Mouse (Mus musculus): ENCODE measurements around the gene Mcidas.

Mcidas gene

DNA sequence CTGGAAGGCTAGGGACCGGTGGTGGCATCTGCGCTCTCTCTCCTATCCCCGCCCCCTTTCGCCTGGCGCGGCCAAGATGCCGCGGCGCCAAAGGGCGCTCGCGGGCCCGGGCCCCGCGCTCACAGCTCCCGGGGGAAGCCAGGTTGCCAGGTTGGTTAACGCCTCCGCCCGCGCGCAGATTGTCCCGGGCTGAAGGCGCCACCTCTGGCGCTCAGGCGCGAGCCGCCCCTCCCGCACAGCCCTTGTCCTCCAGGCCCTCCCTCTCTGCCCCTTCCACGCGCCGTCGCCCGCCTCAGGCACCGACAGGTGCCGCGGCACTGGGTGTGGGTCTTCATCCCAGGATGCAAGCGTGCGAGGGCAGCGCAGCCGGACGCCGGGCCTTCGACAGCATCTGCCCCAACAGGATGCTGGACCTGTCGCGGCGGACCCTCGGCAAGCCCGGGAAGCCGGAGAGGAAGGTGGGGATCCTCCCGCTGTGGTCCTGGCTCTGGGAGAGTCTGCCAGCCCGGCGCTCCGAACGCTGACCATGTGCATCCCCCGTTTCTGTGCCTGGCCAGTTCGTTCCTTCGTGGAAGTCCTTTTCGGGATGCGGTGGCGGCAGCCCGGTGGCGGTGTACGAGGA lies at the start of gene Mcidas:
TSS of gene Mcidas (plus strand) at position 315 of the 622 bp plus-strand sequence.
- DNase-seq: peak; percentile 24 to 37

DNA sequence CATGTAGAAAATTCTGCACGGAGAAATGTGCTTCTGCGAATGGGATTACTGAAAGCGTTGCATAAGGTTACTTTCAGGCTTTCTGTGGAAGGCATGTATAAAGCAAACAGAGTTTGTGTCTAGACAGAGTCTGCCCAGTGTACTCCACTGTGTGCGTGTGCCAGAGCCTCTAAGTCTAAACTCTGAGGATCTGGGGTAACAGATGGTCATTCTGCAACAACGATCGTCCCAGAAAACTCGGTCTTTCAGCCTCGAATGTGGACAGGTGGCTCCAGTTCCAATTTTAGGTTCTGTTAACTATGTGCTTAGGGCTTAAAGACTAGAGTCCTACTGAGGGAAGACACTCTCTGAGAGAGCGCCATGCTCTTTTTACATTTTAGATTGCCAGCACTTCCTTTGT lies 48.3 kb upstream of the Mcidas start:
- DNase-seq: peak in 1 of 2 experiments; percentile 11

DNA sequence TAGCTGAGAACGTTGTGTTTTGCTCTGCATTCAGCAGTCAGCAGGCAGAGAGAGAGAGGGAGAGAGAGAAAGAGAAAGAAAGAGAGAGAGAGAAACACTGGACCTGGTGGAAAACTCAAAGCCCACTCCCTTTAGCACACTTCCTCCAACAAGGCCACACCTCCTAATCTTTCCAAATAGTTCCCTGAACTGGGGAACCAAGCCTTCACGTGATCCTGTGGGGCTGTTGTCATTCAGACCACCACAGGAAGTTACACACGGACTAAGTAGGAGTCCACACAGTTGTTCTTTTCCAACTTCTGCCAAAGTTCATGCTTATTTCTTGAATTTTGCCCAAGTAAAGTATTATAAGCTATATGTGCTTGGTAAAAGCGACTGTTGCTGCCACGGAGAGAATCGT lies 47.7 kb upstream of the Mcidas start:
- no peak for DNase-seq

DNA sequence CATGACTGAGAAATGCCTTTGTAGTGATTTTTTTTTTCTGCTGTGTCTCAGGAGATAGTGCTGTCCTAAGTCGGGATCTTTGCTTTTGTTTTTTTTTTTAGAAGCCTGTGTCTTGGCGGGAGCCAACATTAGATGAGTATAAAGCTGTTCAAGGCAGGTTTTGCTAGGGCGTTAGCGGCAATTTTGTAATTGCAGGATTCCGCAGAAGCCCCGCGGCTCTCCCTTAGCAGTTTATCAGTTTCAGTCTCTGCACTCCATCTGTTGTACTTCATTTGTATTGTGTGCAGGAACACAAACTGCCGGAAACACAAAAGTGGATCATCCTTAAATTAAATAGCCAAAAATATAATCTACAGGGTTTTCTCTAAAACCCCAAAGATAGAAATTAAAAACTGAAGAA lies 39.6 kb upstream of the Mcidas start:
- no peak for DNase-seq

DNA sequence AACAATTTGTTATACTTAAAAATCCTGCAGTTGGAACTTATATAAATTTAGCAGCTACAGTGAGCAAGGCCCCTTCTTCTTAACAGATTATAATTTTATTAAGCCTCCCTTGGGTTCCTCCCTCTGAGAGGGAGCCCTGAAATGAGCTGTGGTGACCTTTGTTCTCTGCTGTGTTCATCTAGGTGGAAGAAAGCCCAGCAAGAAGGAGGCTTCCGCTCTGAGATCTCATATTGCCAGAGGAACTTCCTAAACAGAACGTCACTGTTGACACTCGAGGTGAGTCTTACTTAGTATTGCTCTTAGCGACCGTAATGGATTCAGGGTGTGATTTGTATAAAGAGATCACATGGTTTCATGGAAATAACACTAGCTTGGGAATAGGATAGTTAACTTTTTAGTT lies 30.6 kb upstream of the Mcidas start:
- no peak for DNase-seq

DNA sequence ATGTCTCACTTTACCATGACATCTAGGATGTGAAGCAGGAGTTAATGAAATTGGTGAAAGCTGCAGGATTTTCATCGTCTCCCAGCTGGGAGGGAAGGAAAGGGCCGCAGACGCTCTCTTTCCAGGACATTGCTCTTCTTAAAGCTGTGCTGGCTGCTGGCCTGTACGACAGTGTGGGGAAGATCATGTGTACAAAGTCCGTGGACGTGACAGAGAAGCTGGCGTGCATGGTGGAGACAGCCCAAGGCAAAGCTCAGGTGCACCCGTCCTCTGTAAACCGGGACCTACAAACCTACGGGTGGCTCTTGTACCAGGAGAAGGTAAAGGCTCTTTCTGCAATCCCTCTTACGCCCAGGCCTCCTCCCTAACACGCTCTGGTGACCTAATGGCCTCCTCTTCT lies 29.2 kb upstream of the Mcidas start:
- no peak for DNase-seq

DNA sequence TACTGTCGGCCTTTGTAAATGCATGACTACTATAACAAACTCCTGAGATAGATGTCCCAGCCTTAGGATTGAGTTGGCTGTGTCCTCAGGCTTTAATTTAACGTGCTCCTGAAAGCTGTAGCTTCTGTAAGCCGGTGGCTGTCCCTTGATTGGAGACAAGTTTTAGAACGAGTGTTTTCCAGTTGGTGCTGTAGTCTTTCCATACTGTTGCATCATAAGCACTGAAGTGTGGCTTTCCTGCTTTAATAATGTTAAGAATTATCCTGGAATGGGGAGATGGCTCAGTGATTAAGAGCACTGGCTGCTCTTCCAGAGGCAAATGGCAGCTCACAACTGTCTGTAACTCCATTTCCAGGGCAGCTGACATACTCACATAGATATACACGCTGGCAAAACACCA lies 26.4 kb upstream of the Mcidas start:
- no peak for DNase-seq

DNA sequence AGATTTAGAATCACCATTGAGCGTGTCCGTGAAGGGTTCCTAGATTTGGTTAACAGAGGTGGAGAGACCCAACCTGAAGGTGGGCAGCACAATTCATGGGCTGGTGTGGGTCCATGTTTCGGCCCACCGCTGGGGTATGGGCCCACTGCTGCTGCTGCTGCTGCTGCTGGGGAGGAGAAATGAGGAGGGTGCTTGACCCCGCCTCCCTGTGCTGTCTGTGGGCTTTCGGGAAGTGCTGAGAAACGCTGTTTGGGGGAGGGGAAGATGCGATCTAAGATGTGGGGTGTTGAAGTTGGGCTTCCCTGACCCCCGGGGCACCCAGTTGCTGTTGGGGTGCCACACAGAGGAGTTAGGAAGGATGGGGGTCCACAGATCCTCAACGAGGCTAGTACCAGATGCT lies 16.9 kb upstream of the Mcidas start:
- DNase-seq: no peak

DNA sequence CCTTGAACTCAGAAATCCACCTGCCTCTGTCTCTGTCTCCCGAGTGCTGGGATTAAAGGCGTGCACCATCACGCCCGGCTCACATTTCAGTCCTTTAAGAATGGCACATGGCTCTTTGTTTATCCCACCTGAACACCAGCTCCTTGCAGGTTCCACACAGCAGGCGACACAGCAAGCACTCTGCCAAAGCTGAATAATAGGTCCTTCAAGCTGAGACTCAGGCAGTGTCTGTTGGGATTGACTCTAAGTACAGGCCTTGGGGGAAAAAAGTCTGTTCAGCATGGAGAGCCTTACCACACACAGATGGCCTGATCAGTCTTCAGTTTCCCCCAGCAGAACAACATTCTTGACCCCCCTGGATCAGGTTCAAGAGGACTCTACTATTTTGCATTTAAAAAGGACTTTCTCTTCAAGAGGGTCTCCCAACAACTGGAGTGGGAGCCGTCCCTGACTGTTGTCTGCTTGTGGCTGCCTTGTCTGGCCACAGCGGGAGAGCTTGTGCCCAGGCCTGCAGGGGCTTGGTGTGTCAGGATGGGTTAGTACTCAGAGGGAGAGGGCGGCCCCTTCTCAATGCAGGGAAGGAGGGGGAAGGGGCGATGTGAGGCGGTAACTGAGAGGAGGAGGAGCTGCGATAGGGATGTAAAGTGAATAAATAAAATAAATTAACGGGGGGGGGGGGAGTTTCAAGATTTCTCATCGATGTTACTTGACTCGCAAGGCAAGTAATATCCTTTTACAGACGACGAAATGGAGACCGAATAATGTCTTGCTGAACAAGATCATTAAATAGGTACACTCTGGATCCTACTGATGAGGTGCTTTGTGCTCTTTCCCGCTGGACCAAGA lies 7.8 kb upstream of the Mcidas start:
- DNase-seq: no peak

DNA sequence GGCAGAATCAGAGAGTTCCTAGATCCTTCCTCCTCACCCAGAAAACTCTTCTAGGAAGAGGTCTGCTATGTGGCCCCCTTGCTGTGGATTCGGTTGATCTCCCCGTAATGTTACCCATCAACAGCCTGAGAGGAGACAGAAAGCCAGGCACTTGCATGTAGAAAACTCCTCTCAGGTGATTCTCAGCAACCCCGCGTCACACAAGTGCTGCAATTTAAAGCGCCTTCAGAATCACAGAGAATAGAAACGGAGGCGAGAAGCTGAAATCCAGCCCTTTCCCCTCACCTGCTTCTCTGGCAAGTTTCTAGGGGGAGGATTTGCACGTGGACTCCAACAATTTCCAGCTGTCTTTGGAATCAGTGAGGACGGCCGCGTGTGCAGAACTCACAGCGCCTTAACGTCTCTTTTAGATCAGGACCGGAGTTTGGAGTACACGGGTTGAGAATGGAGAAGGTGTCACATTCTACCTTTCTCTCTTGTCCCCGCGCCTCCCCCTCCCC lies 7.1 kb upstream of the Mcidas start:
- DNase-seq: no peak

DNA sequence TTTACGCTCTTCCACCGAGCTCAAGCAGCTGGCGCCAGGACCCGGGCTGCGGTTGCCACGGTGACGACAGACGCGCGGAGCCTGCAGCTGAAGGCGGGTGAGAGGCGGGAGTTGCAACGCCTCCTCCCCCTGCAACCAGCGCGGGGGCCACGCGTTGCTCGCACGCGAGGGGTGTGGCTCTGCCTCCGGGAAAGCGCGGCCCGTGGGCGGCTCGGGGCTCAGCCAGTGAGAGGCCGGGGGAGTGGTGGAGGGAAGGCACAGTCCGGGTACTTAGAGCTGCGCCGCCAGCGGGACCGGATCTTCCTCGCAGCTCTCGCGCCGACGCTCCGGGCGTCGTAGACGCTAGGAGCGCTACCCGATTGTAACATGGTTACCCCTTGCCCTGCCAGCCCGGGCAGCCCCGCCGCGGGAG lies 6.1 kb upstream of the Mcidas start, which contains the start of gene Ccno:
TSS of gene Ccno (plus strand) at position 271 of the 412 bp plus-strand sequence.
- peak; percentile 68 to 69 for DNase-seq

DNA sequence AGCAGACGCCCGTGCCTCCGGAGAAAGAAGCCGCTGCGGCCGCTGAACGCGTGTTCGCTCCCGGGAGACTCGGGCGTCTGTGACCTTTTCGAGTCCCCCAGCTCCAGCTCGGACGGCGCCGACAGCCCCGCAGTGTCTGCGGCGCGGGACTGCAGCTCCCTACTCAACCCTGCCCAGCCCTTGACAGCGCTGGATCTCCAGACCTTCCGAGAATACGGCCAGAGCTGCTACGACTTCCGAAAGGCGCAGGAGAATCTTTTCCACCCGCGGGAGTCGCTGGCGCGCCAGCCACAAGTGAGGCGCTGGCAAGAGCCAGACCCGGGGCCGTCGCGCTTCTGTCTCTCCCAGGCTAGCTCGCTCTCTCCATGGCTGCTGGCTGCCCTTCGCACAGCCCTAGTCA lies 5.7 kb upstream of the Mcidas start:
- no peak for DNase-seq

DNA sequence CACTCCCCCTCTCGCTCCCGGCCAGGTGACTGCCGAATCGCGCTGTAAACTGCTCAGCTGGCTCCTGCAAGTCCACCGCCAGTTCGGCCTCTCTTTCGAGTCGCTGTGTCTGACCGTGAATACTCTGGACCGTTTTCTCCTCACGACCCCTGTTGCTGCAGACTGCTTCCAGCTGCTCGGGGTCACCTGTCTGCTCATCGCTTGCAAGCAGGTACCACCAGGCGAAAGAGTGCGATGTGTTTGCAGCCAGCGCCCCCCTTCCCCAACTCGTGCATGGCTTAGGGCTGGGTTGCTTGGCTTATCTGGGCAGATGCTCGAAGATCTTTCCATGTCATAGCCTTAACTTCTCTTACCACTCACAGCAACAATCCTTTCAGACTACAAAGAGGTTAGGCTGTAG lies 4.8 kb upstream of the Mcidas start:
- DNase-seq: no peak

DNA sequence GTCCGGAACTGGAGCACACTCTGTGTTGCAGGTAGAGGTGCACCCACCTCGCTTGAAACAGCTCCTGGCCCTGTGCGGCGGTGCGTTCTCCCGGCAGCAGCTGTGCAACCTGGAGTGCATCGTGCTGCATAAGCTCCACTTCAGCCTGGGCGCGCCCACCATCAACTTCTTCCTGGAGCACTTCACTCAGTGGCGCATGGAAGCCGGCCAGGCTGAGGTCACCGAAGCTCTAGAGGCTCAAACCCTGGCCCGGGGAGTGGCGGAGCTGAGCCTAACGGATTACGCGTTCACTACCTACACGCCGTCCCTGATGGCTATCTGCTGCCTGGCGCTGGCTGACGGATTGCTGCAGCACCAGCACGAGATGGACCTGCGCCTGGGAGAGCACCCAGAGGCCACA lies 4.1 kb upstream of the Mcidas start:
- no peak for DNase-seq

DNA sequence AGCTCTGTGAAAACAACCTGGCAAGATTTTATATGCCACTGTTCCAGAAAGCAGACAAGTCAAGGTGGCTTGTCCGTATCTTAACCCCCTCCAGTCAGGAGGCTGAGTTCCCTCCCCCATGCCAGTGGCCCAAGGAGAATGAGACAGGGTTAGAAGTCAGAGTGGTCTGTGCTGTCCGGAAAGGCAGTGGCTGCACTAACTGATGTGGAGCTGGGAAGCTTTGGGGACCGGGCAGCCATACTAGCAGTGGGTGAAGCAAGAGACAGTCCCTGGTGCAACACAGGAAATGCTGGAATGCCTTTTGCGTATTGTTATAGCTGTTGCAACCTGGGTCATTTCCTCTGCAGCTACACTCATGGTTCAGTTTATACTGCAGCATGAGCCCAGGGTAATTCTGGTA lies 3.3 kb upstream of the Mcidas start:
- DNase-seq: no peak

DNA sequence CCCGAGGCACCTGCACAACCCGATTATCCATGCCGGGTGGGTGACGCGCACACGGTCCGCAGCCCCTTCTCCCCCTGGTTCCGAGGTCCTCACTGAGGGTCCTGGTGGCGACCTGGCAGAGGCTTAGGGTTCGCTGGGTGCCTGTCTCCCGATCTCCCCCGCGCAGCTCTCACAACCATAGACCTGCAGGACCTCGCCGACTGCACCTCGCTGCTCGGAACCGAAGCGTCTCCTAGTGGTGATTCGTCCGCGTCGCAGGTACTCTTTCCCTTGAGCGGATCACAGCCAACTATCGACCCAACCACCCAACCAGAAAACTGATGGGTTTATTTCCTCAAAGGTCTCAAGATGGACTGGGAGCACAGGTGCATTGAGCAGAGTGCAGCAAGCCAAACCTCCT lies 546 bp downstream of the Mcidas start:
- peak; percentile 55 to 63 for DNase-seq

DNA sequence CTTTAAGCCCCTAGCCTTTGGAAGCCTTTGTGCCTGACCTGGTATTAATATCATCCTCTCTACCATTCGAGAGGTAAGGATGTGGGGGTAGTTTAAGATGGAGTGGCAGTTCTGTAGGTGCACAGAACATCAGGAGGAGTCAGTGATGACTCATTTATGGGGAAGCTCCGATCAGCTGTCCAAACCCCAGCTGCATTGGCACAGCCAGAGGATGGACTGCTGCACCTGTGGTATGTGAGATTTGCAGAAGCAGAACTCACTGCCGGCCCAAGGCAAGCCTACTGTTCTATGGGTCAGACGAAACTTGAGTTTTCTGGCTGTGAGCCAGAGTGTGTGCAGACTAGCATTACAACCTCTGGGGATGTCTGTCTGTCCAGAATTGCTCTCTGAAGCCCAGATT lies 2.8 kb downstream of the Mcidas start:
- DNase-seq: no peak

DNA sequence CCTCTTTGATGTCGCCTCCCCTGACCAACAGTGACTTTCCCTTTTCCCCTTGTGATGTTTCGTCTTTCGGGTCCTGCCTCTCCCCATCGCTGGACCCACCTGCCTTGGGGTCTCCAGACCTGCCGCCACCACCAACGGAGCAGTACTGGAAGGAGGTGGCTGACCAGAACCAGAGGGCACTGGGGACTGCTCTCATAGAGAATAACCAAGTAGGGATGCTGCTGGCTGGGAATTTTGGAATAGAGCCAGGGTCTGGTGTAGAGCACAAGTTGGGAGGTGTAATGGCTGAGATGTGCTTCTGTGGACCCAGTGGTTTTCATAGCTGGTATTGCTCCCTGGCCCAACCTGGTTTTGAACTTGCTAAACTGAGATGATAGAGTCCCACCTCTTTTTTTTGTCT lies 3.7 kb downstream of the Mcidas start:
- no peak for DNase-seq

DNA sequence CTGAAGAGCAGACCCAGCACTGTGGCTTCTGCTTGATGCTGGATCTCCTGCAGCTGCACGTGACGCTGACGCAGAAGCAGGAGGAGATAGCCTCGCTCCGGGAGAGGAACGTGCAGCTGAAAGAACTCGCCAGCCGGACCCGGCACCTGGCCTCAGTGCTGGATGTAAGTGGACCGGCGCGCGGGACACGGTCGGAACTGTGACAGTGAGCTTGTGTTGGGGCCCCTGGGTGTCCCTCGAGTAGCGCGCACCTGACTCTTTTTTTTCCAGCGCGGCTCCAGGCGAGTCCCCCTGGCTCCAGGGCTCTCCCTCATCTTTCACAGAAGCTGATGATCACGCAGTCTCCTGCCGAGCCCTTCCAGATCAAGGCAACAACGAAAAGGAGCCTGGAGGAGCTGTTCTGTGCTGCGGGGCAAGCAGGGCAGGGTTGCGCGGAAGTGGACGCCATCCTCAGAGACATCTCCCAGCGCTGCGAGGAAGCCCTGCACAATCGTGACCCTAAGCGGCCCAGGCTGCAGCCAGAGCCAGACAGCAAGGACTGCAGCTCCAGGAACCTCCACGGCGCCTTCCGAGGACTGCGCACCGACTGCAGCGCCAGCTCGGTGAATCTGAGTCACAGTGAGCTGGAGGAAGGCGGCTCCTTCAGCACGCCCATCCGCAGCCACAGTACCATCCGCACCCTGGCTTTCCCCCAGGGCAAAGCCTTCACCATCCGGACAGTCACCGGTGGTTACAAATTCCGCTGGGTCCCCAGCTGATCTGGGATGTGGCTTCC lies 5.0 kb downstream of the Mcidas start:
- DNase-seq: no peak

DNA sequence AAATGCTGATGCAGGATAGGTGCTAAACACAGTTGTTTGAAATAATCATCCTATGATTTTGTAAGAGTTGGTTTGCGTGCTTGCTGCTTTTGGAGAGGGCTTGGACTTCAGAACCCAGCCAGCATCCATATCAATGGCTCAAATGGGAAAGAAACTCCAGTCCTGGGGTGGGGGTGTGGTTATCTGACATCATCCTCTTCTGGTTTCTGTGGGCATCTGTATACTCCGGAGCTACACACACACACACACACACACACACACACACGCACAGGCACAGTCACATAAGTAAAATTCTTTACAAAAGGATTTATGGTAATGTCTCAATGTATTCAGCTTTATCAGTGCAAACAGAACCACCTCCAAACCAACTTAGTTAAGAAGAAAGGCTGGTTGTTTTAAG lies 6.4 kb downstream of the Mcidas start:
- DNase-seq: no peak

DNA sequence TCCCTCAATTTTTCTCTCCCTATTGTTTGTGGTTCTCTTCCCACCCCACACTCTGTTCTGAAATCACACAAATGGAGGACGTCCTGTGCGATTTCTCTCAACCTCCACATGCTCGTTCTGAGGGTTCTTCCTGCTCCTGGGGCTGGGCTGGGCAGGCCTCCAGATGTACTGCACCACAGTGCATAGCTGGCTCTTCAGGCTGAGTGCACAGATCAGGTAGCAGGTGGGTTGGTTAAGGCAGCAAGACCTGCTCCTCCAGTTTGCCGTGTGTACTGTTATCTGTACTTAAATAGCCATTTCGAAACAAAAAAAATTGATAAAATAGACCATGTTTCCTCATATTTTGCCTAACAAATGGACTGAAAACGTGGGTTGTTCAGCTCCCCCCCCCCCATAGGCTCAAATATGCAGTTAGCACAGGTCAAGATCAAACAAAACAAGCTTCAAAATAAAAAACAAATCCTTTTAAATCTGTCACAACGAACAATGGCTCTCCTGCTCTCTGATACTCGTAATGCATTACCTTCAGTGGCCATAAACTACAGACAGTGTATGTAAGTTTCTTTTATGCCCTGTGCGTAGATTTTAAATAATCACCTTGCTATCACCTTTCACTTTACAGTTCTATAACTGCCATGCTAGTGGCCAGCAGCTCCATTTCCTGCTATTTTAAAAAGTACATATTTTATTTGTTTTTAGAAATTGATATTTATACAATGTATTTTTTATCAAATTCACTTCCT lies 7.1 kb downstream of the Mcidas start:
- DNase-seq: no peak

DNA sequence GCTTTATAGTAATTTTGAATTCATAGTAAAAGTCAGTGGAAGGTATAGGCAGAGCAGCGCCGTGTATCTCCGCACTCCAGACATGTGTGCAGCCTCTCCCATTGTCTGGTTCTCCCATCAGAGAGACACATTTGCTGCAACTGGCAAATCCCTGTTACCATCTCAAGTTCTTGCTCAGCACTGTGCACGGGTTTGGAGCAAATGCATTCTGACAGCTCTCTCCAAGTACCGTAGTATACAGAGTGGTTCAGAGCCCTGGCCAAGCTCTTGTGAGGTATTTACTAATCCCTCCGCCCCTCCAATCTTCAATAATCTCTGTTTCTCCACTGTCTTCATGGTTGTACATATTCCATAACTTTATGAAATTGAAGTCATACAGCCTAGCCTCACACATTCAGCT lies 19.0 kb downstream of the Mcidas start:
- no peak for DNase-seq
